Mouse (Mus musculus) retina, postnatal 7 days (tissue): ENCODE data around the gene Vmn1r76.

ENCODE experiments used
- DNase-seq: peaks from one replicate; pipeline ENCODE4 v3.0.0-alpha.2; 2012; ENCODE audit warnings: low read depth, low spot score

The Vmn1r76 gene

GRCm38 (mm10) chr7:11938113-11938512 is at the start of gene Vmn1r76:
TSS of gene Vmn1r76 (minus strand) at chr7:11938213.
- DNase-seq = no peak

- no peak for DNase-seq
These were observed 34.6 kb upstream of the Vmn1r76 start for GRCm38 (mm10) chr7:11972611-11973010.

GRCm38 (mm10) chr7:11947991-11948390 is 10.0 kb upstream of the Vmn1r76 start:
- DNase-seq = no peak

GRCm38 (mm10) chr7:11874330-11874729 is 63.7 kb downstream of the Vmn1r76 start, which contains the start of gene Vmn1r75:
TSS of gene Vmn1r75 (plus strand) at chr7:11874630.
- no peak for DNase-seq
